Mouse (Mus musculus) spleen, postnatal 14 days (tissue): ENCODE data around the gene Cxcr1.
A peak's percentile ranks its signal among the peaks of the same experiment; 100 is the strongest.

ENCODE experiments used
- DNase-seq, 2 experiments: peaks; one replicate each; pipeline ENCODE4 v3.0.0; 2021 to 2022; ENCODE audit warnings: low spot score in 2 of 2

Cxcr1 gene

DNA sequence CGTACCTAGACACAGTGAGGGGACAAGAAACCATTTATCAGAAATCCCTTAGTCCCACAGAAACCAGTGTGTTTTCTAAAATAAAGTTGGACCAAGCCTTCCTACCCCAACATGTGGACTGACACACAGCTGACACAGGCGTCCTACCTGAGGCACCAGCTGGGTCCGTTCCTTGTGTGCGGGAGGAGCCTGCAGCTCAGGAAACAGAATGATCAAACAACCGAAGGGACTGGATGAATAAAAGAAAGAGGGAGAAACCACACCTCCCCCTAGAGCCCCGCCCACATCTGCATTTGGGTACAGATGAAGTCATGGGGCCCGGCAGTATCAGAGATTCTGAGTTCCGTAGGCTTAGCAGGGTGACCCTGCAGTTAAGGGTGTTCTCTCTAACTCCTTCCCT lies at the start of gene Cxcr1:
Cxcr1 (minus strand) TSS at position 187 of the 400 bp plus-strand sequence.
- DNase-seq, result no peak

DNA sequence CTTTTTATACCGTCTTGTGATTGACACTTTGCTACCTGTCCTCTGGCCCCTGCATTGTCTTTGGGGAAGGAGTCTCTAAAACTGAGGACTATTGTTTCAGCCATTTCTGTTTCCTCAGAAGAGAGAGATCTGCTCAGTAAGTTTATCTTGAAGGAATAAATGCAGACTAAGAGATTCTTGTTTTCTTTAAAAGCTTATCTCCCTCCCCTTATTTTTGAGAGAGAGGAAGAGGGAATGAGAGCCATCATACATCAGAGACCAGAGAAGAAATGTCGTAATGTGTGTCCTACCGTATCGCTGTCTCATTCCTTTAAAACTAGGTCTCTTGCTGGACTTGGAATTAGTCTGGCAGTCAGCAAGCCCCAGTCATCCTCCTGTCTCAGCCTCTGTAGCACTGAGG lies 46.4 kb upstream of the Cxcr1 start:
- no peak for DNase-seq

DNA sequence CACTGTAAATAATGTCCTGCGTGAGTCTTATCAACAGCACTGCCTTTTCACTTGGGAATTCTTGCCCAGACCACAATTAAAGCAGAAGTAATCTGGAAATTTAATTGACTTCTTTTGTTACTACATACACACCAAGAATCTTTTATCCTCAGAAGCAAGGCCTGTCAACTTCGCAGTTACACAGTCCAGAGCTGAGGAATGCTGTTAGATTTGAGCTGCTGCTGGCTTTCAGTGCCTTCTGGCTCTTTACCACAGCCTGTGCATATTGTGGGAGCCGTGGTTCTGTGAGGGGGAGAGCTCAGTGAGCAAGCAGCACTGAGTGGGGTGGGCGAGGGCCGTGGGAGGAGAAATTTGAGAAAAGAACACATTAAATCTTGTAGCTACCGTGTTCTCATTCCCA lies 45.9 kb upstream of the Cxcr1 start:
- DNase-seq, result no peak

DNA sequence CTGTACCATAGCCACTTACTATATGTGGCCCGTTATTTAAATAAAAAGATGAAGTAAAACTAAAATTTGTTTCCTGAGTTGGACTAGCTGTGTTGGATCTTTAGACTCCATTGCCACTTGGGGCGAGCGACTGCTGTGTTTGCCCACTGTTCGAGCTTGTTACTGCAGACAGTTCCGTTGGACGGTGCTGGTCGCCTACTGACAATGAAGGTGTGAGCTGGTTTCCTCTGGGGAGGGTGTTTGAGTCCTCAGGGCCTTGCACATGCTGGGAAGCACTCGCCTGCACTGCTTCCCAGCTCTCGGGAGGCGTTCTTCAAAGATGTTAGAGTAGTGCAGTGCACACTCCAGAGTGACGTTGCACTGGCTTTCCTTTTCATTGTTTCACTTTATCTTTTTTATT lies 45.2 kb upstream of the Cxcr1 start:
- no peak for DNase-seq

DNA sequence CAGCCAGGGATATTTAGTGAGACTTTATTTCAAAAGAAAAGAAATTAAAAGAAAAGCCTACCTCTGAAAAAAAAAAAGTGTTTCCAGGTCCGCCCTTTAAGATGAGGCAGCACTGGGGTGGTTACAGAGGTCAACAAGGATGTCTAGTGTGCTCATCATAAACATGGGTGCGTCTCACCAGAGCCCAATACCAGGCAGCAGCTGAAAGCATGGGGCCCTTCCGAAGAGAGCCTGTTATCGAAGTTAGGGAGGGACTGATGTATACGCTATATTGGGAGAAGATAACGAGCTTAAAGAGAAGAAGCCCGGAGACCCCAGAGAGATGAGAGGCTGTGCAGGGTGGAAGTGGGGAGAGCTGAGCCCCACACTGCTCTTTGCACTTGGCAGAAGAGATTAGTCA lies 44.7 kb upstream of the Cxcr1 start:
- no peak for DNase-seq

DNA sequence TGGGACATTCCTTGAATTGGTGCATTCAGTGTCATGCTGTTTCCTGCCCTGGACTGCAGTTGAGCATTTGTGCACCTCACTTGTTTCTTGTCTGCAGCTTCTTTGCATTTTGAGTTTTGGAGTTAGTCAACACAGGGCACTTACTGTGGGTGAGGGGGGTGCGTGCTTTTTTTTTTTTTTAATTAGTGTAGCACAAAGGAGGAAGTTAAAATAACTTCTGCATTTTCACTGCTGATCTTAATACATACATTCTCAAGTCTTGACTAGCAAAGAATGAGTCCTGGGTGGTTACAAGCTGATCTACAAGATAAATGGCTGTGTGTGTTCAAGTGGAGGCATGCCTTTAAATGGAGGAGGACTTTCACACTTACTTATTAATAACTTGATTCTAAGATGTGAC lies 43.7 kb upstream of the Cxcr1 start:
- no peak for DNase-seq

DNA sequence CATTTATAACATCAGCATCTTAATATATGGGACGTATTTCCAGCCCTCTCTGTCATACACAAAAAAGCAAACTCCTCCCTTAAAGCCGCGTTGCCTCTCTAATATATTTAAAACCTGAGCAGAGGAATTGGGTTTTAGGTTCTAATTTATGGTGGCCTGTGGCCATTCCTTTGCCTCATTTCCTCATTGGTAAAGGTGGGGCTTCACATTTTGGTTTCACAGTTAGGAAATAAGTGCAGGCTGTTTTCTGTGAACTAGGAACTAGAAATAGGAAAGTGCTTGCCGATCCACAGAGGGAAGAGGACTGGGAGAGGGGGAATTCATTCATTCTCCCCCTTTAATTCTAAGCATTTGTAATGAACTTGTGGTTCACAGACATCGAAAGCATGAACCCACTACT lies 43.2 kb upstream of the Cxcr1 start:
- no peak for DNase-seq

DNA sequence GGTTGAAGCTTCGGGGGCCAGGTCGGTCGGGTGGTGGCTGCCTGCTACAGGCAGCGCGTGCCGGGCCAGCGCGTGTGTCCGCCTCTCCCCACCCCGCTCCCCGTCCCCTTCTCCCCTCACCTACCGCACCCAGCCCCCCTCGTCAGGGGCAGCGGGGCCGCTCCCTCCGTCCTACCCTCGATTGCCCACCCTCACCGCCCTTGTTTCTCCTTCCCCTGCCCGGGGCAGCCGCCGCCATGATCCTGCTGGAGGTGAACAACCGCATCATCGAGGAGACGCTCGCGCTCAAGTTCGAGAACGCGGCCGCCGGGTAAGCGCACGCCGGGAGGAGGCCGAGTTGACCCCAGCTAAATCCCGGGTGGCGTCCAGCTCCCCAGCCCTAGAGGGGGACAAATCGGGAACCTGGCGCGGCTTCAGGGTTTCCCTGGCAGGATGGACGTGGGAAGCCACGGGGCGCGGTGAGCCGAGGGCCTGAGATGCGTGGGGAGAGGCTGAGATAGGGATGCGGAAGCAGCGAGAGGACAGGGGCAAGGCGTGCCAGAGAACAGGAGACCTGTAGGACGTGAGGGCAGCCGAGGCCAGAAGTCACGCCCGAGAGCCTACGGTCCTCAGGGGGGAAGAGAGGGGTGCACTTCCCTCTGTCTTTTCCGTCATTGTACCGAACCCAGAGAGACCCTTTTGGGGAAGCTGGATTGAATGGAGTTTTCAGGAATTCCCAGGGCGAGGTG lies 42.3 kb upstream of the Cxcr1 start:
- DNase-seq, result peak; percentile 36 to 51

DNA sequence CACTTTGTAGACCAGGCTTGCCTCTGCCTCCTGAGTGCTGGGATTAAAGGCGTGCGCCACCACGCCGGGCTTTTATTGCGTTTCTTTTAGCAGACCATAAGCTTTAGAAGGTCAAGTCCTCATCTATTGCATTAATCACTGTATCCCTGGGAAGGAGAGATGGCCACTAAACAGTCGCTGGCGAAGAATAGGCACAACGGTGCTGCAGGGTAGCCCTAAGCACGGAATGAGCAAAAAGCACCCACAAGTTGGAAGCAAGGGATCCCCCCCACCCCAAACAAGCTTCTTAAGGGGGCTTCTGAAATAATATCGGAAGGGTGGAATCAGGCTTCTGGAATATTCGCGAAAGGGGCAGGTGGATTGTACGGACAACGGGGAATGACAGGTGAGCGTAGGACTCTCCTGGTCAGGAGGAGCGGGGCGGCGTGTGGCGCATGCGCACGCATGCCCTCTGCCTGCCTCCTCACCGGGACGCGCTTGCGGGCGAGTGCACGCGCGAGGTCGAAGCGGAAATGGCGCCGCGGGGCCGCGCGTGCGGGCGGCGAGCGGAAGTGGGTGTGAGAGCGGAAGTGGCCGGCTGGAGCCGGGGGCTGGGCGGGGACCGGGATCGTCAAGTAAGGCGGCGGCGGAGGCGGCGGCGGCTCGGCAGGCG lies 41.6 kb upstream of the Cxcr1 start, which contains the start of gene Arpc2:
Arpc2 (plus strand) TSS at position 147 of the 652 bp plus-strand sequence.
- peak; percentile 96 to 97 for DNase-seq

DNA sequence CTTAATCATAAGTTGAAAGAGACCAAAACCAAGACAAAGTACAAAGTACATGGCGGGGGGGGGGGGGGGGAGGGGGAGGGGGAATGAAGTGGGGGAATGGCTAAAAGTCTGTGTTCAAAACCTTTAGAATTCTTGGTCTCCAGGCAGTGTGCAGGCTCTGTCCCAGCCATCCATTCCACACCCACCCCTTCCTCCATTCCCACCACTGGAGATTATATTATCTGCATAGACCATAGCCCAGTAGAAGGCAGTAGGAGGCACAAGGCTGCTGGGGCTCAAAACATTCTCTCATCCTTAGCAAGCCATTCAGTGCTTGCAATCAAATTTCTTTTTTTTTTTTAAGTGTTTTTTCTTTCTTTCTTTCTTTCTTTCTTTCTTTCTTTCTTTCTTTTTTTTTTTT lies 36.6 kb upstream of the Cxcr1 start:
- no peak for DNase-seq

DNA sequence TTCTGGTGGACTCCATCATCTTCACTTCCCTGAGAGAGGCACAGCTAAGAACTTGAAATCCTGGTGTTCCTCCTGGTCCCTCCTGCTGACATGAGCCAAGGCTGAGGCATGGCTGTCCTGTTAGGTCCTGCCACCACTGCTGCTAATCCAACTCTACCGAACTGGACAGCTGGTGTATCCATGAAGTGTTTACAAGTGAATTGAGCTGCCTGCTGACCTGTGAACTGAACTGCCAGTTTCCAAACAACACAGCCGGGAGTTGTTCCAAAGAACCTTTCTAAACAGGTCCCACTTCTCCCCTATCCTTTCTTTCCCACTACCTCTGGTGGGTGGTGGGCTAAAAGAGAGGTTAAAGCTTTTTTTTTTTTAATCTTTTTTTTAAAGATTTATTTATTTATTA lies 35.5 kb upstream of the Cxcr1 start:
- no peak for DNase-seq

DNA sequence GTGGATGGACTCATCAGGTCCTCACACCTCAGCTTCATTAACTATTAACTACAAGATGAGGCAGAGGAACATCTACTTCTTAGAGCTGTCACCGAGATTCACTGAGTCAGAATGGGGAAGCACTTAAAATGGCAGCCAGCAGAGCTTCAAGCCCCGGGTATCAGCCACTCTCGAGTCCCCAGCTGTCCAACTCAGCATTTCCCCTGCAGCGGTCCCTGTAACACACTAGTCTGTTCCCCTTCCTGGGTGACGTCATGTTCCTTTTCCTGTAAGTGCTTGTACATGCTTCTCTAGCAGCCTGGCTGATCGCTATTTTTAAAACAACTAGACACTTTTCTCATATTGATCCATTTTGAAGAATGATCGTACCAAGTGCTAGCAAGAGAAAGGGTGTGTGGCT lies 32.9 kb upstream of the Cxcr1 start:
- peak; percentile 25 to 40 for DNase-seq

DNA sequence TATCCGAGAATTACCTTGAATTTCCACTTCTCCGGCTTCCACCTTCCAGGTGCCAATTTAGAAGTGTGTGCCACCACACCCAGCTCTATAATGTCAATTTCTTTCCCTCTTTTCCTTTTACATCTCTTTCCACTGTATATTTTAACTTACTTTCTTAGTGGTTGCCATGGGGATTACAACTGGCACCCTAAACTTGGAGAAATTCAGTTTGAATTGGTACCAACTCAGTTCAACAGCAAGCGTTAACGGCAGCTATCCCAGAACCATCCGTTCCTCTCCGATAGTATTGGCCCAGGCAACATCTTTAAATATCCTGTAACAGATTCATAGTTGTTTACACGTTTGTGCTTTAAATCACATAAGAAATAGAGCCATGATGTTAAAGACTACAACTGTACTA lies 25.5 kb upstream of the Cxcr1 start:
- DNase-seq, result no peak

DNA sequence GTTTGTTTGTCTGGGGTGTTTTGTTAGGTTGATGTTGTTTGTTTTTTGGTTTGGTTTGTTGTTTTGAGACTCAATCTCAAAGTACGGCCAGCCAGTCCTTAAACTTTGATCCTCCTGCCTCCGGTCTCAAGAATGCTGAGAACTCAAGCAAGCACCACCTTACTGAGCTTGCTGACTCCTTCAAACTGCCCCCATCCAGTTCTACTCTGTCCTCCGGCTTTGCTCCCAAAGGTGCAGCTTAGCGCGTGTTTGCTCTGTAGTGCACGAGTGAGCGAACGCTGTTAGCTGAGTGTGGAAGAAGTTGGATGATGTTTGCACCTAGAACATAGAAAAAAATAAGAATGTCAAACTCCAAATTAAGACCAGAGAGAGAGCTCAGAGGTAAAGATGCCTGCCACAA lies 14.5 kb upstream of the Cxcr1 start:
- DNase-seq, result no peak

DNA sequence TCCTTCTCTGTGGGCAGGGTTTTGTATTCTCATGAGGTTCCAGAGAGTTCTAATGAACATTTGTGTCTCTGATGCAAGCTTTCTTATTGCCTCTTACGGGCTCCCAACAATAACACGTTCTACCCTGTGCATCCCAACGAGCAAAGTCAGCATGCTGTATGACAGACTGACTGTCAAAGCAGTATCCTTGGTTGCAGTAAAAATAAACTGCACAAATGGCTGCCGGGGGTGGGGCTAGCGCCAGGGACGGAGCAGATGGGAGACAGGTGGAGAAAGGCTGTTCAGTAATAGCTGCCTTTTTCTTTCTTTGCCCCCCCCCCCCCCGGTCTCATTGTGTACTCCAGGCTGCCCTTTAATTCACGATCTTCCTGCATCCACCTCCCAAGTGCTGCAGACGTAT lies 13.5 kb upstream of the Cxcr1 start:
- no peak for DNase-seq

DNA sequence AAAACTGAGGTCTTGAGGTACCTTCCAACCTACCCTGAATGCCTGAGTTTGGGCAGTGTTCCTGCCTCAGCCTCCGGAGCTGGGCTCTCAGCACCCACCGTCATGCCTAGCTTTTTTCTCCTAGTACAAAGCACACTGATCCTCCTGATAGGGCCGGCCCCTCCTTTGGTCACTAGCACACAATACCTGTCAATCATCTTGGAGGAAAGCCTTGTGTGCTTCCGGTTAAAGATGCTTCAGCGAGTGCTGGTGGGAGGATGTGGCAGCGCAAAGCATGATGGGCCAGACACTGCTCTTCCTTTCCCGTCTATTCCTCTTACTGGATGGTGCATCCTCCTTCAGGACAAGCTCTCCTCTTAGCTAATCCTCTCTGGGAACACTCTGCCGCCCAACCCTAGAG lies 12.2 kb upstream of the Cxcr1 start:
- no peak for DNase-seq

DNA sequence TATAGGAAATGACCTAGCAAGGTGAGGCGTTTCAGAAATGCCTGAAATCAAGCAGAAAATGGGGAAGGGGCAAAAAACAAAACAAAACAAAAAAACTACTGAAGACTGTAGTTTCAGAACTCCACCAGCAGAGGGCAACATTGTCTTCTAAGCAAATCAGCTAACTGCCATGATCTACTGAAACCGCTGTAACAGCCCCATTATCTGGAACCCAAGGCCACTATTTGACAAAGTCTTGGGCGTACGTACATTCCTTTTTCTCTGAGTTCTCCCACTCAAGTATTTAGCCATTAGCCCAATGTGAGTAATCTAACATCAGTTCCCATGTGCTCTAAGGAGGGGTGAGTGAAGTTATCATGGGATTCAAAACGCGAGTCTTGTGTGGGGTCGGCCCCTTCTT lies 11.4 kb upstream of the Cxcr1 start:
- peak in 1 of 2 experiments; percentile 9 for DNase-seq

DNA sequence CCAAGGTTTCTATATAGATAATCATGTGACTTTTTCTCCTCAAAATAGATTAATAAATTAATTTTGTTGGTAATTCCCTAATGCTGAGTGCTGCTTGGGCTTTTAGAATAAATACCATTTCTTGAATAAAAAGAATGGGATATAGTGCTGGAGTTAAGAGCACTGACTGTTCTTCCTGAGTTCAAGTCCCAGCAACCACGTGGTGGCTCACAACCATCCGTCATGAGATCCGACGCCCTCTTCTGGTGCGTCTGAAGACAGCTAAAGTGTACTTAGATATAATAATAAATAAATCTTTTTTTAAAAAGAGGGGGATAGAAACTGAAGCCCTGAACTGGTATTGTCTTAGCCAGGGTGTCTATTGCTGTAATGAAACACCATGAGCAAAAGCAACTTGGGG lies 9.0 kb upstream of the Cxcr1 start:
- DNase-seq, result no peak

DNA sequence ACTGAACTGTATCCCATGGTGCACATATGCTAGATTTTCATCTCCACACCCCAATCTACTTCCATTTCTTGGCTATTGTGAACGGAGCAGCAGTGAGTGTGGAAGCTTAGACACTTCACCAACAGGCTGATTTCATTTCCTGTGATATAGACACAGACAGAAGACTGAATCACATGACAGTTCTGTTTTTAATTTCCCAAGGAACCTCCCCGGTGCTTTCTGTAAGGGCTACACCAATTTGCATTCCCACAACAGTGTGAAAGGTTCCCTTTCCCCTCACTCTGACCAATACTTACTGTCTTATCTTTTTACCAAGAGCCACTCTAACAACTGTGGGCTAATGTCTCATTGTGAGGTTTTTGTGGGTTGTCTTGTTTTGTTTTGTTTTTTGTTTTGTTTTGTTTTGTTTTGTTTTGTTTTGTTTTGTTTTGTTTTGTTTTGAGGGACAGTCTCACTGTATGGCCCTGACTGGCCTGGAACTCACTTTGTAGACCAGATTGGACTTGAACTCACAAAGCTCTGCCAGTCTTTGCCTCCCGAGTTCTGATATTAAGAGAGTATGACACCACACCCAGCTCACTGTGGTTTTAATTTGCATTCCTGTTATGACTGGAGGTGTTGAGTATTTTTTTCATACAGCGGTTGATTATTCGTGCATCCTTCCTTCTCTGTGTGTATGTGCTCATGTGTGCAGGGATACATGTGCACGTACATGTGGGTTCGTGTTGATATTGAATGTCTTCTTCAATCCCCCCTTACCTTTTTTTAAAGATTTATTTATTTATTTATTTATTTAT lies 6.8 kb upstream of the Cxcr1 start:
- no peak for DNase-seq

DNA sequence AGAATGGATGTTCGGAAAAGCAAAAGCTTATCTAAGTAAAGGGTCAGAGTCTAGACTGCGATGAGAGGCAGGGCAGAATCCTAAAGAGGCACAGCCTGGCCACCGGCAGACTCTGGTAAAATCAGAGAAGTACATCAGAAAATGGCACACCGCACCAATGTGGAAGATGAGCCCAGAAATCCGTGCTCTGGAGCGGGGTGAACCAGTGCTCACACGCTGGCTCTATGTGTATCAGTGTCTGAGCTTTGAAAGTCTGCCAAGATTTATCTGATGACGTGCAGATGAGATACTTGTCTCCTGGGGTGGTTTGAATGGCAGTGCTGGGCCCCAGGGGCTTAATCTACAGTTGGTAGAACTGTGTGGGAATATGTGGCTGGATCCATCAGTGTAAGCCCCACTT lies 4.6 kb upstream of the Cxcr1 start:
- no peak for DNase-seq

DNA sequence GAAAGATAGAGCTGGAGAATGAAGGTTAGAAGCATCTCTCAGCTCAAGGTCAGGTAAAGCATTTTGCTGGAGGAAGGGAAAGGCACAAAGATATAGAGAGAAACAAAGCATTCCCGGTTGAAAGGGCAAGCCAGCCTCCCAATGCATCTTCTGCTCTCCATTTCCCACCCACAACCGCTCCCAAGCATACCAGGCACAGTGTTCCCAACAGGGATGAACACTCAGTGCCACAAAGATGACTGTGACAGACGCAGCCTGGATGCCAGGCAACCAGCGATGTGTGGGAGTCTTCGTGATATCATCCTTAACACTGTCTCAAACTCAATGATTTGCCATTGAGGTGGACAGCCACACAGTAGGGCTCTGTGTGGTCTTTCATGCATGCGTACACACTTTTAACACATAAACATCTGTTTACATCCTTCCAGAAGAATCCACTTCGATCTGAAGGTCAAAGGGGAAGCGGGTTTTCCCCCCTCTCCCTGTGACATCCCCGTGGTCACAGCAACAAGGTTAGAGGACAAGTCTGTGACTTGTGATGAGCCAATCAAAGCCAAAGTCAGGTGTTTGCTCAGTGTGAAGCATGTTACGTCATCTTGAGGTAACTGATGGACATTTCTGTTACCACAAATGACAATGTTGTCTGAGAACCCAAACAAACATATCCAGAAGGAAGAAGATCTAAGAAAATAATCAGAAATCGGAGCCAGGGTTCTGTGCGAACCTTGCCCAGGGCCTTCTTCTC lies 3.5 kb upstream of the Cxcr1 start:
- no peak for DNase-seq
